Mouse (Mus musculus): ENCODE data around the gene Lgals3bp.

Gene Lgals3bp

GRCm38 (mm10) chr11:118423266-118423971 is 21.5 kb upstream of the Lgals3bp start:
- no peak for DNase-seq (ENCODE audit: extremely low read depth, low read depth, low spot score)

- DNase-seq (ENCODE audit: extremely low read depth, low read depth, low spot score) = no peak
These were observed 18.4 kb upstream of the Lgals3bp start for GRCm38 (mm10) chr11:118420261-118420660.

- DNase-seq (ENCODE audit: extremely low read depth, low read depth, low spot score) = peak; percentile 78
These were observed 17.1 kb upstream of the Lgals3bp start, which contains the start of gene Cant1 for GRCm38 (mm10) chr11:118418834-118419504. Gene Cant1, minus strand, starts transcription at chr11:118419086.

- no peak for DNase-seq (ENCODE audit: extremely low read depth, low read depth, low spot score)
These were observed 16.5 kb upstream of the Lgals3bp start for GRCm38 (mm10) chr11:118418442-118418833.

GRCm38 (mm10) chr11:118417496-118417895 is 15.6 kb upstream of the Lgals3bp start:
- DNase-seq (ENCODE audit: extremely low read depth, low read depth, low spot score) = no peak

GRCm38 (mm10) chr11:118416046-118416445 is 14.2 kb upstream of the Lgals3bp start:
- DNase-seq (ENCODE audit: extremely low read depth, low read depth, low spot score) = no peak

- DNase-seq (ENCODE audit: extremely low read depth, low read depth, low spot score) = no peak
These were observed 13.7 kb upstream of the Lgals3bp start for GRCm38 (mm10) chr11:118415630-118416029.

- DNase-seq (ENCODE audit: extremely low read depth, low read depth, low spot score) = no peak
These were observed 12.4 kb upstream of the Lgals3bp start for GRCm38 (mm10) chr11:118414270-118414669.

GRCm38 (mm10) chr11:118413055-118413454 is 11.2 kb upstream of the Lgals3bp start:
- DNase-seq (ENCODE audit: extremely low read depth, low read depth, low spot score) = no peak

GRCm38 (mm10) chr11:118412601-118413000 is 10.7 kb upstream of the Lgals3bp start:
- no peak for DNase-seq (ENCODE audit: extremely low read depth, low read depth, low spot score)

GRCm38 (mm10) chr11:118411271-118411670 is 9.4 kb upstream of the Lgals3bp start:
- DNase-seq (ENCODE audit: extremely low read depth, low read depth, low spot score) = no peak

GRCm38 (mm10) chr11:118410479-118410878 is 8.6 kb upstream of the Lgals3bp start:
- no peak for DNase-seq (ENCODE audit: extremely low read depth, low read depth, low spot score)

GRCm38 (mm10) chr11:118410073-118410444 is 8.2 kb upstream of the Lgals3bp start:
- DNase-seq (ENCODE audit: extremely low read depth, low read depth, low spot score) = no peak

GRCm38 (mm10) chr11:118409106-118410072 is 7.5 kb upstream of the Lgals3bp start:
- no peak for DNase-seq (ENCODE audit: extremely low read depth, low read depth, low spot score)

GRCm38 (mm10) chr11:118408051-118408740 is 6.3 kb upstream of the Lgals3bp start:
- DNase-seq (ENCODE audit: extremely low read depth, low read depth, low spot score) = no peak

- DNase-seq (ENCODE audit: extremely low read depth, low read depth, low spot score) = no peak
These were observed 5.5 kb upstream of the Lgals3bp start for GRCm38 (mm10) chr11:118407318-118407910.

- no peak for DNase-seq (ENCODE audit: extremely low read depth, low read depth, low spot score)
These were observed 4.6 kb upstream of the Lgals3bp start for GRCm38 (mm10) chr11:118406521-118406920.

- no peak for DNase-seq (ENCODE audit: extremely low read depth, low read depth, low spot score)
These were observed 3.4 kb upstream of the Lgals3bp start for GRCm38 (mm10) chr11:118405311-118405710.

- DNase-seq (ENCODE audit: extremely low read depth, low read depth, low spot score) = no peak
These were observed 2.3 kb upstream of the Lgals3bp start for GRCm38 (mm10) chr11:118403951-118404899.
